Mouse (Mus musculus) embryonic fibroblast, embryonic 13.5 days (primary cell): Measurements from ENCODE around the gene Trpm2.

ENCODE experiments used
- CTCF ChIP-seq: IDR thresholded peaks from 2 replicates; pipeline ENCODE4 v1.5.1; 2011; ENCODE audit warnings: mild to moderate bottlenecking, control low read depth, low read length, moderate library complexity, borderline replicate concordance; ENCODE audit not compliant: insufficient read depth
- POLR2A ChIP-seq: IDR thresholded peaks from 2 replicates; pipeline ENCODE4 v1.6.1; 2011; ENCODE audit warnings: low read depth, mild to moderate bottlenecking, control low read depth, low read length, moderate library complexity

GRCm38 (mm10) chr10:78016366-78016765 is 46.0 kb upstream of the Trpm2 start:
- no peak for TF ChIP-seq CTCF
- TF ChIP-seq POLR2A: no peak
